Mouse (Mus musculus): Measurements from ENCODE around the gene Osm. TPM values are rescaled to one million over a fixed set of nuclear protein-coding genes. Genes with fewer than 3 reads are reported as not detected.

Gene Osm
- polyA plus RNA-seq, 1 experiment from 2014 or later, result 1.3 TPM

GRCm38 (mm10) chr11:4217914-4218629 is 18.1 kb upstream of the Osm start, which contains the start of gene Castor1:
TSS of gene Castor1 (plus strand) at chr11:4218225.
- peaks cover 20% of the 10 kb centered on the region for H3K4me1 ChIP-seq (ENCODE audit: insufficient read depth)
- H3K27ac ChIP-seq (ENCODE audit: low read depth), result peak within 1 kb of the TSS; percentile 29; the same call in 1 of the 2 replicates
- ATAC-seq (peak; percentile 90), DNase-seq (peak; percentile 95)
- peak within 1 kb of the TSS; percentile 50 for H3K4me3 ChIP-seq (ENCODE audit: low read depth, low read length)
- H3K36me3 ChIP-seq (replicated peaks; ENCODE audit: insufficient read depth, low read length), result peaks cover 4% of the 10 kb centered on the region
- peak within 1 kb of the TSS; percentile 93 for H3K4me2 ChIP-seq (ENCODE audit: low read depth, low read length)
- WGBS (ENCODE audit: insufficient replicate concordance), result 3% methylated on average over 53 of the region's 56 CpGs
- TF ChIP-seq CTCF (IDR thresholded peaks at IDR 0.05; ENCODE audit: low read depth) (no peak), EP300 (IDR thresholded peaks at IDR 0.05; ENCODE audit: low read depth) (no peak)
- H3K9me3 ChIP-seq (ENCODE audit: low read length), result no peaks in the 10 kb centered on the region
- H3K27me3 ChIP-seq (ENCODE audit: insufficient read depth, low read length), result 0 out of 2 replicates have a peak, but pooled peaks cover 7% of the 10 kb centered on the region
- H3K9ac ChIP-seq (replicated peaks), result peak within 1 kb of the TSS; percentile 66

GRCm38 (mm10) chr11:4218637-4219036 is 17.6 kb upstream of the Osm start:
- H3K9ac ChIP-seq (replicated peaks), result peak overlapping the region; percentile 66
- ATAC-seq (no peak), DNase-seq (no peak)
- H3K4me3 ChIP-seq (ENCODE audit: low read depth, low read length), result peak overlapping the region; percentile 50
- no peak for TF ChIP-seq EP300 (IDR thresholded peaks at IDR 0.05; ENCODE audit: low read depth)
- no peak for TF ChIP-seq CTCF (IDR thresholded peaks at IDR 0.05; ENCODE audit: low read depth)
- peak overlapping the region; percentile 93 for H3K4me2 ChIP-seq (ENCODE audit: low read depth, low read length)
- H3K4me1 ChIP-seq (ENCODE audit: insufficient read depth), result peaks cover 25% of the 10 kb centered on the region
- no peak overlapping the region for H3K27ac ChIP-seq (ENCODE audit: low read depth)
- 17% methylated on average over 6 of the region's 6 CpGs for WGBS (ENCODE audit: insufficient replicate concordance)
- H3K9me3 ChIP-seq (ENCODE audit: low read length), result no peaks in the 10 kb centered on the region
- peaks cover 3% of the 10 kb centered on the region; the same call in 1 of the 2 replicates for H3K36me3 ChIP-seq (replicated peaks; ENCODE audit: insufficient read depth, low read length)
- H3K27me3 ChIP-seq (ENCODE audit: insufficient read depth, low read length), result 0 out of 2 replicates have a peak, but pooled peaks cover 7% of the 10 kb centered on the region

- ATAC-seq (no peak), DNase-seq (peak; percentile 67)
- peaks cover 3% of the 10 kb centered on the region; the same call in 1 of the 2 replicates for H3K36me3 ChIP-seq (replicated peaks; ENCODE audit: insufficient read depth, low read length)
- no peak overlapping the region for H3K4me3 ChIP-seq (ENCODE audit: low read depth, low read length)
- H3K27me3 ChIP-seq (ENCODE audit: insufficient read depth, low read length), result 0 out of 2 replicates have a peak, but pooled peaks cover 7% of the 10 kb centered on the region
- TF ChIP-seq CTCF (IDR thresholded peaks at IDR 0.05; ENCODE audit: low read depth), result peak; percentile 88
- no peak for TF ChIP-seq EP300 (IDR thresholded peaks at IDR 0.05; ENCODE audit: low read depth)
- H3K4me1 ChIP-seq (ENCODE audit: insufficient read depth), result peaks cover 30% of the 10 kb centered on the region
- H3K9ac ChIP-seq (replicated peaks), result no peak overlapping the region
- H3K4me2 ChIP-seq (ENCODE audit: low read depth, low read length), result 0 out of 2 replicates have a peak overlapping the region, but pooled peaks have one; percentile 93
- no peak overlapping the region for H3K27ac ChIP-seq (ENCODE audit: low read depth)
- 20% methylated on average over 2 of the region's 2 CpGs for WGBS (ENCODE audit: insufficient replicate concordance)
- no peaks in the 10 kb centered on the region for H3K9me3 ChIP-seq (ENCODE audit: low read length)
Observed at GRCm38 (mm10) chr11:4219317-4219751, 16.9 kb upstream of the Osm start.

- ATAC-seq (no peak), DNase-seq (no peak)
- peaks cover 1% of the 10 kb centered on the region; the same call in 1 of the 2 replicates for H3K36me3 ChIP-seq (replicated peaks; ENCODE audit: insufficient read depth, low read length)
- no peak overlapping the region for H3K4me2 ChIP-seq (ENCODE audit: low read depth, low read length)
- 0 out of 2 replicates have a peak, but pooled peaks cover 7% of the 10 kb centered on the region for H3K27me3 ChIP-seq (ENCODE audit: insufficient read depth, low read length)
- TF ChIP-seq CTCF (IDR thresholded peaks at IDR 0.05; ENCODE audit: low read depth), result no peak
- no peak for TF ChIP-seq EP300 (IDR thresholded peaks at IDR 0.05; ENCODE audit: low read depth)
- no peak overlapping the region for H3K4me3 ChIP-seq (ENCODE audit: low read depth, low read length)
- no peaks in the 10 kb centered on the region for H3K9me3 ChIP-seq (ENCODE audit: low read length)
- H3K4me1 ChIP-seq (ENCODE audit: insufficient read depth), result peaks cover 33% of the 10 kb centered on the region
- 49% methylated on average over 9 of the region's 9 CpGs for WGBS (ENCODE audit: insufficient replicate concordance)
- no peak overlapping the region for H3K9ac ChIP-seq (replicated peaks)
- no peak overlapping the region for H3K27ac ChIP-seq (ENCODE audit: low read depth)
Observed at GRCm38 (mm10) chr11:4219908-4220307, 16.3 kb upstream of the Osm start.

GRCm38 (mm10) chr11:4220443-4221400 is 15.5 kb upstream of the Osm start:
- Histone ChIP-seq H3K4me1 (ENCODE audit: insufficient read depth) (peaks cover 34% of the 10 kb centered on the region), H3K9ac (replicated peaks) (no peak overlapping the region), H3K36me3 (replicated peaks; ENCODE audit: insufficient read depth, low read length) (no peaks in the 10 kb centered on the region), H3K4me2 (ENCODE audit: low read depth, low read length) (no peak overlapping the region), H3K27me3 (ENCODE audit: insufficient read depth, low read length) (0 out of 2 replicates have a peak, but pooled peaks cover 7% of the 10 kb centered on the region), H3K27ac (ENCODE audit: low read depth) (no peak overlapping the region), H3K9me3 (ENCODE audit: low read length) (no peaks in the 10 kb centered on the region), H3K4me3 (ENCODE audit: low read depth, low read length) (no peak overlapping the region)
- peak; percentile 92 for DNase-seq
- peak; percentile 53 for ATAC-seq
- 50% methylated on average over 28 of the region's 28 CpGs for WGBS (ENCODE audit: insufficient replicate concordance)
- TF ChIP-seq EP300 (IDR thresholded peaks at IDR 0.05; ENCODE audit: low read depth), result no peak
- peak; percentile 97 for TF ChIP-seq CTCF (IDR thresholded peaks at IDR 0.05; ENCODE audit: low read depth)
